Mouse (Mus musculus): ENCODE measurements around the gene Sox9. TPM values are rescaled to one million over a fixed set of nuclear protein-coding genes. Genes with fewer than 3 reads are reported as not detected.

The Sox9 gene
- not detected for total RNA-seq (2023)

GRCm38 (mm10) chr11:112781994-112782356 is at the start of gene Sox9:
TSS of gene Sox9 (plus strand) at chr11:112782224.

